Mouse (Mus musculus): ENCODE data around the gene Smco3.
A peak's percentile ranks its signal among the peaks of the same experiment; 100 is the strongest.

DNA sequence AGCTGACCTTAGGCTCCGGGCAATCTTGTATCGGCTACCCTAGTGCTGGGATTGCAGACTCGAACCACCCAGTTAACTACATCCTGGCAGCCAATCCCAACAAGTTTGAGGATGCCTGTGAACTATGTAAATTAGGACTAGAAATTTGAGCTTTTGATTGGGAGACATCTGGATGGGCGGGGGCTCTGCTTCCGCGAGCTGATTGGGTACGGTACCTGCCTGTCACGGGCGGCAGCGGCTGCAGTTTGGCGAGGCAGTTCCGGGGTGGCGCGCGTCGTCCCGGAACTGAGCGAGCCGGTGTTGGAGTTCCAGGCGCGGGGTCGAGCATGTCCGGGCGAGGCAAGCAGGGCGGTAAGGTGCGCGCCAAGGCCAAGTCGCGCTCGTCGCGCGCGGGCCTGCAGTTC, 27.2 kb downstream of the Smco3 start, which contains the start of gene H2afj:
- TF ChIP-seq CTCF (IDR thresholded peaks at IDR 0.05; ENCODE audit: low read depth, low read length) (no peak), POLR2A (IDR thresholded peaks at IDR 0.05; ENCODE audit: extremely low read depth, insufficient read depth, low read length) (peak; percentile 76; the same call in 1 of the 2 replicates)
